Mouse (Mus musculus) Patski (cell line): ENCODE measurements at regions not wholly inside any gene's neighbourhood (a gene's known extent, or its start where the extent isn't known, plus 50 kb on each side); places are given as distances from the start of the nearest gene placed in this dataset.

Source experiments
- ATAC-seq: fragments of 100-300 bp; one replicate; pipeline ENCODE4 v1.8.0; 2021
- CTCF ChIA-PET: fragments of 350-600 bp; sonication (Branson Sonifier 250); formaldehyde crosslinking; loops from one replicate; lab custom pipeline; 2022; ENCODE audit warnings: inconsistent platforms; lab: Charles Lee
- POLR2A ChIA-PET: fragments of 350-600 bp; sonication (Branson Sonifier 250); formaldehyde crosslinking; loops from one replicate; lab custom pipeline; 2022; ENCODE audit warnings: antibody characterized with exemption, inconsistent platforms; lab: Charles Lee
- DNase-seq: peaks from one replicate; pipeline ENCODE4 v3.0.0-alpha.2; 2011; ENCODE audit warnings: low read depth, low spot score
- H3K27me3 ChIP-seq: fragments of 371-371 bp; one replicate; pipeline ENCODE4 v1.5.1; 2021
- CTCF ChIP-seq: fragments of 100-300 bp; IDR thresholded peaks from one replicate; pipeline ENCODE4 v1.5.1; 2021
- in situ Hi-C: fragments of 300-500 bp; cut with MboI; formaldehyde crosslinking; loops from 3 replicates; pipeline ENCODE4 v1.11.1; 2018; ENCODE audit warnings: low pct_unique_long_range_greater_than_20kb, mixed read lengths

DNA sequence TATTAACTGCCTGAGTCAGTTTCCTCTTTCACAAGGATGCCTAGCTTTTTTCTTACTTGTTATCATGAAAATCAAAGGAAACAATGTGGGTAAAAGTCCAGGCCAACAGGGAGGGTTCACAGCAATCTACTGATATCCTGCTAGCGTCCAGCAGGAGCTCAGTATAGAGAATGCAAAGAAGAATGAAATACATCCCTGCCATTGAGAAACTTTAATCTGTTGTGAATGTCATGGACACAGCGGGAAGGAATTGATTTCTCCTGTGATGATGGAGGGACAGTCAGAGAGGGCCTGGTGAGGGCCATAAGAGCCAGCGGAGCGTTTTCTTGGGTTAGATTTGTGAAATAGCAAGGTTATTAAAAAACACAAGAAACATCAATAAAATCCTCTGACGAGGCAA lies 60.0 kb upstream of the Pde3a start:
- ATAC-seq (no peak), DNase-seq (no peak)
- ChIA-PET POLR2A (interaction anchor here (0.6 kb wide), 1 partner anchor 342 kb away, joined by 3 read pairs; no protein-coding TSS in a partner anchor), CTCF (no interaction called here)
- TF ChIP-seq CTCF: no peak
- no peaks in the 10 kb centered on the region for H3K27me3 ChIP-seq
- in situ Hi-C loops: no loop called here

- in situ Hi-C loops: no loop called here
- no peak for TF ChIP-seq CTCF
- DNase-seq: no peak
- ATAC-seq: no peak
- H3K27me3 ChIP-seq: no peaks in the 10 kb centered on the region
- POLR2A ChIA-PET: no interaction called here
- CTCF ChIA-PET: no interaction called here
Measured at GRCm38 (mm10) chr6:141189701-141190100, 59.4 kb upstream of the Pde3a start.

DNA sequence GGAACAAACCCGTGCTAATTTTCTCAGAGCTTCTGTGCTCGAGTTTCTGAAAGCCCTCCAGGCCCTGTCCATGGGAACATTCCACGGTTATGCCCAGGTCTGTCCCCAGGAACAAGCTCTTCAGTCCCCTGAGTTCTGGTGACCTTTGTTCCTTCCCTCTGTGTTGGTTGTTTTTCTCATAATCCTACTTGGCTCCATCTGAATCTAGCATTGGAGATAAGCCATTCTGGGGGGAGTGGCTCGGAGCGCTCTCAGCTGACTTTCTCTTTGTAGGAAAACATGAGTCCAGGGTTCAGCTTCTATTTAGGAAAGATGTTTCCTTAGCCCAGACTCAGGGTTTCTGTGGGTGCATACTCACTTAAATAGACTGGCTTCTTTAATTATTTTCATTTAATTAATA lies 58.7 kb upstream of the Pde3a start:
- ChIA-PET CTCF (no interaction called here), POLR2A (no interaction called here)
- TF ChIP-seq CTCF: no peak
- H3K27me3 ChIP-seq: no peaks in the 10 kb centered on the region
- in situ Hi-C loops: no loop called here
- no peak for ATAC-seq
- DNase-seq: no peak

GRCm38 (mm10) chr6:141197501-141197900 lies 51.6 kb upstream of the Pde3a start:
- no peaks in the 10 kb centered on the region for H3K27me3 ChIP-seq
- no peak for TF ChIP-seq CTCF
- POLR2A ChIA-PET: no interaction called here
- CTCF ChIA-PET: no interaction called here
- in situ Hi-C loops: no loop called here
- DNase-seq (no peak), ATAC-seq (no peak)
